9 mouse cellular contexts compared by ENCODE assay signal in the genomic region with DNA sequence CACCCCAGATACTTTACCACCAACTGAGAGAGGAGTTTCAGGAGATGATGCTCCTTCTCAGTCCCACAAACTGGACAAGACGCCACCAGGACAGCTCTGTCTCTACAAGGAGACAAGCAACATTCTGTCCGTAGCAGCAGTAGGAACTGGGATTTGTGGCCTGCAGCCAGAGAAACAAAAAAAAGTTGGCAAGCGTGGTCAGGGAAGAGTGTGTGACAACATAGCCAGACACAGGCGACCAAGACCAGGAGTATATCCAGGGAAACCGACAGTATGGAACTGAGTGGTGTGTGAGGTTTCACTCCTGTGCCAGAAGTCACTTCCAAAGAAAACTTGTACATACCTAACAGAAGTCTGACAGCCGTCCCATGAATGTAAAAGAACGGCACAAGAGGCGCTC. TPM values are rescaled to one million over a fixed set of nuclear protein-coding genes. Genes with fewer than 3 reads are reported as not detected.
DNase-seq lines count a peak whose midpoint lies in the region; ATAC-seq and TF ChIP-seq lines count a peak whose summit lies in the region.
"Had no signal": no experiment of that assay in that cellular context is flagged by ENCODE, and none has a peak within 500 bp of the region (broad histone marks: within the 10 kb centered on the region; RNA-seq: fewer than 3 reads in every experiment).

No protein-coding gene starts in this region.

- 0 out of 2 replicates have a peak, but pooled peaks cover 3% of the 10 kb centered on the region for H3K4me1 ChIP-seq in forebrain, postnatal 0 days (ENCODE audit: insufficient read depth)
- H3K4me1 ChIP-seq in forebrain, embryonic 15.5 days, result peaks cover 2% of the 10 kb centered on the region; the same call in 1 of the 2 replicates
- H3K4me1 ChIP-seq in liver, embryonic 11.5 days (replicated peaks; ENCODE audit: control insufficient read depth, insufficient read depth, low read length), result no peaks in the 10 kb centered on the region

- no peak overlapping the region for H3K27ac ChIP-seq in forebrain, postnatal 0 days (ENCODE audit: low read depth, low read length)
- no peak overlapping the region for H3K27ac ChIP-seq in forebrain, embryonic 15.5 days (replicated peaks)
- H3K27ac ChIP-seq in liver, embryonic 11.5 days (ENCODE audit: low read depth, low read length), result no peak overlapping the region

- no peaks in the 10 kb centered on the region for H3K27me3 ChIP-seq in forebrain, postnatal 0 days (ENCODE audit: insufficient read depth, low read length)
- H3K27me3 ChIP-seq in forebrain, embryonic 15.5 days, result no peaks in the 10 kb centered on the region
- H3K27me3 ChIP-seq in liver, embryonic 11.5 days (replicated peaks; ENCODE audit: control insufficient read depth, insufficient read depth, low read length), result no peaks in the 10 kb centered on the region

- peak; percentile 35 for DNase-seq in forebrain, postnatal 0 days
- peak; percentile 32 for DNase-seq in ovary, postnatal 10 days (ENCODE audit: low spot score)
- DNase-seq in ovary, adult 18-20 months (ENCODE audit: low spot score), result no peak
- DNase-seq in heart, postnatal 4 days, result peak; percentile 88
- peak; percentile 18 for DNase-seq in testis, postnatal 14 days (ENCODE audit: low spot score)
- no peak for DNase-seq in left cerebral cortex, postnatal 36 days (ENCODE audit: low spot score in 2 of 2)
- DNase-seq in liver, embryonic 11.5 days (ENCODE audit: low spot score), result no peak

- H3K36me3 ChIP-seq in forebrain, postnatal 0 days (ENCODE audit: insufficient read depth), result peaks cover 7% of the 10 kb centered on the region; the same call in 1 of the 2 replicates
- peaks cover 10% of the 10 kb centered on the region; the same call in 1 of the 2 replicates for H3K36me3 ChIP-seq in forebrain, embryonic 15.5 days
- no peaks in the 10 kb centered on the region for H3K36me3 ChIP-seq in liver, embryonic 11.5 days (ENCODE audit: control insufficient read depth, insufficient read depth, low read length)

- ATAC-seq in forebrain, postnatal 0 days, result 0 out of 2 replicates have a peak, but pooled peaks have one; percentile 21
- no peak for ATAC-seq in forebrain, embryonic 15.5 days (replicated peaks)
- ATAC-seq in liver, embryonic 11.5 days (replicated peaks; ENCODE audit: low FRiP score), result no peak
- ATAC-seq: forebrain, embryonic 16.5 days had no signal

- H3K9ac ChIP-seq in forebrain, postnatal 0 days, result no peak overlapping the region
- H3K9ac ChIP-seq in forebrain, embryonic 15.5 days (replicated peaks), result no peak overlapping the region
- H3K9ac ChIP-seq in liver, embryonic 11.5 days (ENCODE audit: low read depth, low read length), result no peak overlapping the region

- no peak overlapping the region for H3K4me3 ChIP-seq in forebrain, postnatal 0 days (ENCODE audit: low read depth, low read length)
- no peak overlapping the region for H3K4me3 ChIP-seq in forebrain, embryonic 15.5 days
- no peak overlapping the region for H3K4me3 ChIP-seq in liver, embryonic 11.5 days (ENCODE audit: low read depth, low read length)

- no peaks in the 10 kb centered on the region for H3K9me3 ChIP-seq in forebrain, postnatal 0 days (ENCODE audit: low read length)
- H3K9me3 ChIP-seq in forebrain, embryonic 15.5 days, result no peaks in the 10 kb centered on the region
- H3K9me3 ChIP-seq in liver, embryonic 11.5 days (ENCODE audit: control insufficient read depth, low read length), result no peaks in the 10 kb centered on the region

- intact Hi-C loops in left cerebral cortex, postnatal 36 days (cut with DNase I), result loop anchor here (2.0 kb wide), 1 partner anchor 182 kb away; no protein-coding TSS in a partner anchor

- no peak for TF ChIP-seq CTCF in forebrain, postnatal 0 days (IDR thresholded peaks at IDR 0.05; ENCODE audit: low read depth)

- no peak overlapping the region for H3K4me2 ChIP-seq in forebrain, postnatal 0 days (ENCODE audit: low read depth)
- no peak overlapping the region for H3K4me2 ChIP-seq in forebrain, embryonic 15.5 days (replicated peaks)
- H3K4me2 ChIP-seq in liver, embryonic 11.5 days, result no peak overlapping the region

- WGBS in forebrain, postnatal 0 days, result 59% methylated on average over 8 of the region's 8 CpGs
- 72% methylated on average over 8 of the region's 8 CpGs for WGBS in forebrain, embryonic 15.5 days
- 79% methylated on average over 8 of the region's 8 CpGs for WGBS in liver, embryonic 11.5 days

RNA-seq across cellular contexts. Expression of gene Panx1, which starts 14.5 kb away (rescaled TPM):
- total RNA-seq in forebrain, postnatal 0 days (2014; rRNA removed), result 112 and 125 TPM in 2 replicates
- 135 and 168 TPM in 2 replicates for polyA plus RNA-seq in forebrain, postnatal 0 days (2015; fragmentation: Nextera tagmentation; extraction: Ambion mirVana)
- 150 and 151 TPM in 2 replicates for polyA plus RNA-seq in forebrain, embryonic 15.5 days (2015; fragmentation: Nextera tagmentation; extraction: Ambion mirVana)
- total RNA-seq in heart, postnatal 4 days (2021), result 10 to 100 TPM; 14.7 to 15.0 TPM
- 10 to 100 TPM; 27.0 to 30.3 TPM for total RNA-seq in left cerebral cortex, postnatal 36 days (2021)
- 24.0 and 24.8 TPM in 2 replicates for polyA plus RNA-seq in liver, embryonic 11.5 days (2014; fragmentation: Nextera tagmentation; extraction: Ambion mirVana)

Comparison
In these comparisons a context has a peak if more than half of its experiments do, and no peak if none do; other contexts are left out.
1. DNase-seq: peak in forebrain, postnatal 0 days (single experiment), ovary, postnatal 10 days (single experiment), heart, postnatal 4 days (single experiment) and testis, postnatal 14 days (single experiment); none in ovary, adult 18-20 months (single experiment), left cerebral cortex, postnatal 36 days (0 of 2) and liver, embryonic 11.5 days (single experiment).